Mouse (Mus musculus) testis, adult 2 months (tissue): ENCODE measurements around the gene Armcx4.

Experiments
- CTCF ChIP-seq: fragments of 200-500 bp; IDR thresholded peaks from 2 replicates; pipeline ENCODE4 v1.5.1; 2012; ENCODE audit warnings: low read depth, mild to moderate bottlenecking, inconsistent platforms, low read length, moderate library complexity; ENCODE audit not compliant: control insufficient read depth, insufficient read depth, insufficient replicate concordance
- POLR2A ChIP-seq: fragments of 200-500 bp; IDR thresholded peaks from 2 replicates; pipeline ENCODE4 v1.6.1; 2012; ENCODE audit warnings: low read depth, mild to moderate bottlenecking, inconsistent platforms, low read length, moderate library complexity; ENCODE audit not compliant: control insufficient read depth

DNA sequence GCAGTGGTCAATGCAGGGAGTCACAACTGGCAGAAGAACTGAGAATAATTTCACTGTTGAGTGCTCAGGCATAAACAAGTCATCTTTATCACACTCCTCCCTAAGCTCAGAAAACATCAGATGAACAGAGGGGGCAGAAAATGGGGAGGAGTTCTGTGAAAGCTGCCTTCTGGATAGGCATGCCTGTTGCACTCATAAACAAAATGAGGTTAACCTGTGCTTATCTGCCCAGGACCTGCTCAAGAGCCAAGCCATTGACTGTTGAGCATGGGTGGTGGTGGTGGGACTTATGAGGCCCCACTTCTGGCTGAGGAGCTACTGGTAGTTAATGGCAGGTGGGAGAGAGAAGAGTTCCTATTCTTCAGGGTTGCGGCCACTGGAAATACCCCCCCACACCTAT, 51.5 kb downstream of the Armcx4 start:
- no peak for TF ChIP-seq POLR2A
- TF ChIP-seq CTCF: no peak
